Mouse (Mus musculus) ZHBTc4 (cell line): Measurements from ENCODE around the gene Mrpl1.
A peak's percentile ranks its signal among the peaks of the same experiment; 100 is the strongest.

ENCODE experiments used
- DNase-seq: peaks from one replicate; pipeline ENCODE4 v3.0.0-alpha.2; 2011; ENCODE audit warnings: low read depth, low spot score

Gene Mrpl1

GRCm38 (mm10) chr5:96209459-96209858, at the start of gene Mrpl1:
Gene Mrpl1, plus strand, starts transcription at chr5:96209493.
- peak; percentile 37 for DNase-seq

GRCm38 (mm10) chr5:96160467-96161262, 48.6 kb upstream of the Mrpl1 start:
- DNase-seq = peak; percentile 30

GRCm38 (mm10) chr5:96161263-96161577, 48.1 kb upstream of the Mrpl1 start:
- DNase-seq = no peak

GRCm38 (mm10) chr5:96161578-96162398, 47.5 kb upstream of the Mrpl1 start:
- DNase-seq = peak; percentile 72

- peak; percentile 89 for DNase-seq
Observed at GRCm38 (mm10) chr5:96162399-96163331, 46.6 kb upstream of the Mrpl1 start.

- DNase-seq = no peak
Observed at GRCm38 (mm10) chr5:96163396-96164020, 45.8 kb upstream of the Mrpl1 start.

GRCm38 (mm10) chr5:96164021-96164411, 45.3 kb upstream of the Mrpl1 start, which contains the start of gene Cnot6l:
Gene Cnot6l, minus strand, starts transcription at chr5:96164171.
- no peak for DNase-seq

- DNase-seq = peak; percentile 20
Observed at GRCm38 (mm10) chr5:96166761-96167160, 42.5 kb upstream of the Mrpl1 start.

- no peak for DNase-seq
Observed at GRCm38 (mm10) chr5:96170443-96170842, 38.9 kb upstream of the Mrpl1 start.

GRCm38 (mm10) chr5:96171765-96172164, 37.5 kb upstream of the Mrpl1 start:
- DNase-seq = no peak

GRCm38 (mm10) chr5:96176121-96176520, 33.2 kb upstream of the Mrpl1 start:
- DNase-seq = no peak

GRCm38 (mm10) chr5:96176879-96177358, 32.4 kb upstream of the Mrpl1 start:
- DNase-seq = no peak

- peak; percentile 14 for DNase-seq
Observed at GRCm38 (mm10) chr5:96183211-96183610, 26.1 kb upstream of the Mrpl1 start.

GRCm38 (mm10) chr5:96183987-96184386, 25.3 kb upstream of the Mrpl1 start:
- no peak for DNase-seq

- DNase-seq = no peak
Observed at GRCm38 (mm10) chr5:96189761-96190160, 19.5 kb upstream of the Mrpl1 start.

- DNase-seq = no peak
Observed at GRCm38 (mm10) chr5:96191251-96191650, 18.0 kb upstream of the Mrpl1 start.

- peak; percentile 4 for DNase-seq
Observed at GRCm38 (mm10) chr5:96196547-96197052, 12.7 kb upstream of the Mrpl1 start.

GRCm38 (mm10) chr5:96198271-96198670, 11.0 kb upstream of the Mrpl1 start:
- DNase-seq = no peak

- no peak for DNase-seq
Observed at GRCm38 (mm10) chr5:96200269-96200668, 9.0 kb upstream of the Mrpl1 start.

GRCm38 (mm10) chr5:96201462-96202154, 7.7 kb upstream of the Mrpl1 start:
- no peak for DNase-seq
